Mouse (Mus musculus) CH12.LX (cell line): ENCODE measurements around the gene Gm26558. TPM values are rescaled to one million over a fixed set of nuclear protein-coding genes. Genes with fewer than 3 reads are reported as not detected.

ENCODE experiments used
- polyA plus RNA-seq: library from polyadenylated mRNA; unstranded; fragments of >175 nt; gene quantifications from 2 replicates; pipeline ENCODE4 v1.2.1, GENCODE M21; 2012; ENCODE audit warnings: low read depth; ENCODE audit not compliant: insufficient read length
- total RNA-seq, 2 experiments: library from RNA; depleted of rRNA; stranded (reverse); fragments of 300-350 nt in 1 of 2; fragments of >200 nt in 1 of 2; gene quantifications; 2 replicates each; pipeline ENCODE4 v1.2.3; 2012 to 2014

The Gm26558 gene
- total and polyA plus RNA-seq, 3 experiments: 0.64 TPM; not detected in 2

Other genes with a start within 250 kb of the Gm26558 start
- gene Sp5, start 187.2 kb downstream of the Gm26558 start, total RNA-seq (2012; rRNA removed): not detected in 2 replicates
- not detected in 2 replicates for gene Sp5, start 187.2 kb downstream of the Gm26558 start, total RNA-seq (2014; rRNA removed)
- gene Sp5, start 187.2 kb downstream of the Gm26558 start, polyA plus RNA-seq: not detected in 2 replicates
- gene Erich2, start 153.3 kb downstream of the Gm26558 start, total RNA-seq (2012; rRNA removed): not detected in 2 replicates
- not detected in 2 replicates for gene Erich2, start 153.3 kb downstream of the Gm26558 start, total RNA-seq (2014; rRNA removed)
- 0.24 and 0.27 TPM in 2 replicates for gene Erich2, start 153.3 kb downstream of the Gm26558 start, polyA plus RNA-seq
- 0.50 and 1.4 TPM in 2 replicates for gene Gad1, start 109.0 kb downstream of the Gm26558 start, total RNA-seq (2012; rRNA removed)
- gene Gad1, start 109.0 kb downstream of the Gm26558 start, total RNA-seq (2014; rRNA removed): 1.7 and 1.9 TPM in 2 replicates
- 1.2 and 1.3 TPM in 2 replicates for gene Gad1, start 109.0 kb downstream of the Gm26558 start, polyA plus RNA-seq
- gene Gorasp2, start 532 bp downstream of the Gm26558 start, total RNA-seq (2012; rRNA removed): 65.4 and 74.9 TPM in 2 replicates
- 72.0 and 77.4 TPM in 2 replicates for gene Gorasp2, start 532 bp downstream of the Gm26558 start, total RNA-seq (2014; rRNA removed)
- 115 and 145 TPM in 2 replicates for gene Gorasp2, start 532 bp downstream of the Gm26558 start, polyA plus RNA-seq
- gene Tlk1, start 163.6 kb upstream of the Gm26558 start, total RNA-seq (2012; rRNA removed): 13.1 and 15.4 TPM in 2 replicates
- gene Tlk1, start 163.6 kb upstream of the Gm26558 start, total RNA-seq (2014; rRNA removed): 16.7 and 17.4 TPM in 2 replicates
- 37.6 and 39.1 TPM in 2 replicates for gene Tlk1, start 163.6 kb upstream of the Gm26558 start, polyA plus RNA-seq